Mouse (Mus musculus) left cerebral cortex, adult 11 months (tissue): ENCODE measurements at regions not wholly inside any gene's neighbourhood (a gene's known extent, or its start where the extent isn't known, plus 50 kb on each side); places are given as distances from the start of the nearest gene placed in this dataset.
"Not testable (repeated sequence)": the region's sequence is repeated elsewhere in the genome, so short reads cannot be mapped to it uniquely, and the experiment has no call there.

Experiments
- DNase-seq: peaks from one replicate; pipeline ENCODE4 v3.0.0; 2022; ENCODE audit warnings: low spot score

- DNase-seq, result no peak
These were observed 87.4 kb downstream of the Fam174b start for GRCm38 (mm10) chr7:73827549-73827948.

GRCm38 (mm10) chr7:73830581-73830980 is 90.5 kb downstream of the Fam174b start:
- no peak for DNase-seq

- no peak for DNase-seq
These were observed 100.3 kb downstream of the Fam174b start for GRCm38 (mm10) chr7:73840381-73840780.

GRCm38 (mm10) chr7:73852184-73852583 is 112.1 kb downstream of the Fam174b start:
- no peak for DNase-seq

- not testable (repeated sequence) for DNase-seq
These were observed 113.3 kb downstream of the Fam174b start for GRCm38 (mm10) chr7:73853296-73853950.

GRCm38 (mm10) chr7:73855489-73855888 is 115.4 kb downstream of the Fam174b start:
- peak; percentile 24 for DNase-seq

- DNase-seq, result no peak
These were observed 116.8 kb downstream of the Fam174b start for GRCm38 (mm10) chr7:73856908-73857307.

- DNase-seq, result no peak
These were observed 125.0 kb downstream of the Fam174b start for GRCm38 (mm10) chr7:73865086-73865485.

GRCm38 (mm10) chr7:73872181-73872580 is 132.1 kb downstream of the Fam174b start:
- DNase-seq, result no peak

GRCm38 (mm10) chr7:73881252-73882042 is 132.0 kb downstream of the St8sia2 start:
- DNase-seq, result no peak

- no peak for DNase-seq
These were observed 127.3 kb downstream of the St8sia2 start for GRCm38 (mm10) chr7:73886152-73886551.
